Mouse (Mus musculus) lung, embryonic 14.5 days (tissue): ENCODE data around the gene Bicral. TPM values are rescaled to one million over a fixed set of nuclear protein-coding genes. Genes with fewer than 3 reads are reported as not detected.

Source experiments
- ATAC-seq: fragments of 200-750 bp; cut with Nextera tagmentation; 2 replicates; pipeline ENCODE4 v1.8.0; 2017; ENCODE audit warnings: mild to moderate bottlenecking, moderate TSS enrichment, moderate library complexity; ENCODE audit not compliant: insufficient read depth
- DNase-seq: peaks from one replicate; pipeline ENCODE4 v3.0.0-alpha.2; 2015
- H3K27ac ChIP-seq: fragments of 300-500 bp; sonication (generic); 2 replicates; pipeline ENCODE4 v1.5.1; 2014; ENCODE audit warnings: low read depth, mild to moderate bottlenecking, moderate library complexity
- H3K27me3 ChIP-seq: fragments of 300-500 bp; sonication (generic); 2 replicates; pipeline ENCODE4 v1.6.1; 2014; ENCODE audit warnings: low read length, control low read depth; ENCODE audit not compliant: insufficient read depth
- H3K36me3 ChIP-seq: fragments of 300-500 bp; sonication (generic); 2 replicates; pipeline ENCODE4 v1.6.1; 2014; ENCODE audit warnings: control low read depth; ENCODE audit not compliant: insufficient read depth
- H3K4me1 ChIP-seq: fragments of 300-500 bp; sonication (generic); 2 replicates; pipeline ENCODE4 v1.6.1; 2014; ENCODE audit warnings: antibody characterized with exemption, control low read depth; ENCODE audit not compliant: insufficient read depth
- H3K4me2 ChIP-seq: fragments of 300-500 bp; sonication (generic); 2 replicates; pipeline ENCODE4 v1.6.1; 2014; ENCODE audit warnings: mild to moderate bottlenecking
- H3K4me3 ChIP-seq: fragments of 300-500 bp; sonication (generic); 2 replicates; pipeline ENCODE4 v1.5.1; 2014; ENCODE audit warnings: low read depth, low read length
- H3K9ac ChIP-seq: fragments of 300-500 bp; sonication (generic); 2 replicates; pipeline ENCODE4 v1.6.1; 2014
- H3K9me3 ChIP-seq: fragments of 300-500 bp; sonication (generic); 2 replicates; pipeline ENCODE4 v1.6.1; 2016; ENCODE audit warnings: low read depth, low read length, control low read depth
- CTCF ChIP-seq: IDR thresholded peaks from 2 replicates; pipeline ENCODE4 v1.5.1; 2016; ENCODE audit warnings: antibody characterized with exemption, low read depth
- WGBS: fragments of 180-500 bp; shearing (Covaris S2); extraction: QIAGEN DNeasy Blood & Tissue Kit; methylation state at CpG from one replicate; pipeline ENCODE4 v1.1.7; 2014; 5-methylcytosine and 5-hydroxymethylcytosine counted together
- polyA plus RNA-seq: library from polyadenylated mRNA; unstranded; fragments of >200 nt; fragmentation: Nextera tagmentation; extraction: Ambion mirVana; gene quantifications from 2 replicates; pipeline ENCODE4 v1.2.1, GENCODE M21; 2014

Bicral gene
- polyA plus RNA-seq, 1 experiment from 2014 or later: 6.5 TPM

GRCm38 (mm10) chr17:46832101-46832980, 25.9 kb downstream of the Bicral start:
- Histone ChIP-seq H3K36me3 (peaks cover 13% of the 10 kb centered on the region), H3K9ac (no peak overlapping the region), H3K27me3 (no peaks in the 10 kb centered on the region), H3K4me3 (no peak overlapping the region), H3K4me2 (no peak overlapping the region), H3K9me3 (no peaks in the 10 kb centered on the region), H3K27ac (no peak overlapping the region), H3K4me1 (no peaks in the 10 kb centered on the region)
- TF ChIP-seq CTCF: no peak
- DNase-seq (peak; percentile 7), ATAC-seq (no peak)
- WGBS: 61% methylated on average over 11 of the region's 11 CpGs

GRCm38 (mm10) chr17:46829856-46830535, 28.3 kb downstream of the Bicral start:
- WGBS: 86% methylated on average over 11 of the region's 11 CpGs
- H3K36me3 ChIP-seq: peaks cover 20% of the 10 kb centered on the region
- no peaks in the 10 kb centered on the region for H3K27me3 ChIP-seq
- TF ChIP-seq CTCF: no peak
- no peak overlapping the region for H3K4me2 ChIP-seq
- no peak for DNase-seq
- no peak for ATAC-seq
- no peak overlapping the region for H3K27ac ChIP-seq
- no peaks in the 10 kb centered on the region for H3K4me1 ChIP-seq
- no peaks in the 10 kb centered on the region for H3K9me3 ChIP-seq
- no peak overlapping the region for H3K9ac ChIP-seq
- H3K4me3 ChIP-seq: no peak overlapping the region

- 79% methylated on average over 3 of the region's 3 CpGs for WGBS
- no peaks in the 10 kb centered on the region for H3K9me3 ChIP-seq
- no peak overlapping the region for H3K9ac ChIP-seq
- H3K27me3 ChIP-seq: no peaks in the 10 kb centered on the region
- no peak overlapping the region for H3K4me3 ChIP-seq
- DNase-seq (no peak), ATAC-seq (no peak)
- H3K27ac ChIP-seq: no peak overlapping the region
- H3K4me1 ChIP-seq: no peaks in the 10 kb centered on the region
- no peak for TF ChIP-seq CTCF
- no peak overlapping the region for H3K4me2 ChIP-seq
- peaks cover 30% of the 10 kb centered on the region for H3K36me3 ChIP-seq
Observed at GRCm38 (mm10) chr17:46828935-46829334, 29.3 kb downstream of the Bicral start.

GRCm38 (mm10) chr17:46823091-46823490, 35.2 kb downstream of the Bicral start:
- H3K4me1 ChIP-seq: no peaks in the 10 kb centered on the region
- no peaks in the 10 kb centered on the region for H3K9me3 ChIP-seq
- H3K36me3 ChIP-seq: peaks cover 35% of the 10 kb centered on the region
- ATAC-seq (no peak), DNase-seq (no peak)
- H3K4me3 ChIP-seq: no peak overlapping the region
- no peak overlapping the region for H3K4me2 ChIP-seq
- H3K27me3 ChIP-seq: no peaks in the 10 kb centered on the region
- 90% methylated on average over 8 of the region's 8 CpGs for WGBS
- H3K9ac ChIP-seq: no peak overlapping the region
- H3K27ac ChIP-seq: no peak overlapping the region
- no peak for TF ChIP-seq CTCF

- WGBS: 91% methylated on average over 7 of the region's 7 CpGs
- no peak for ATAC-seq
- Histone ChIP-seq H3K9me3 (no peaks in the 10 kb centered on the region), H3K27ac (no peak overlapping the region), H3K4me1 (no peaks in the 10 kb centered on the region), H3K27me3 (no peaks in the 10 kb centered on the region), H3K36me3 (peaks cover 34% of the 10 kb centered on the region), H3K4me3 (no peak overlapping the region), H3K4me2 (no peak overlapping the region), H3K9ac (no peak overlapping the region)
- DNase-seq: no peak
- TF ChIP-seq CTCF: no peak
Observed at GRCm38 (mm10) chr17:46820628-46821027, 37.7 kb downstream of the Bicral start.

- H3K9me3 ChIP-seq: no peaks in the 10 kb centered on the region
- no peak for TF ChIP-seq CTCF
- no peaks in the 10 kb centered on the region for H3K27me3 ChIP-seq
- no peak for DNase-seq
- no peak overlapping the region for H3K27ac ChIP-seq
- H3K36me3 ChIP-seq: peaks cover 20% of the 10 kb centered on the region; the same call in 1 of the 2 replicates
- H3K4me3 ChIP-seq: no peak overlapping the region
- no peak overlapping the region for H3K9ac ChIP-seq
- no peak for ATAC-seq
- 84% methylated on average over 12 of the region's 12 CpGs for WGBS
- no peak overlapping the region for H3K4me2 ChIP-seq
- H3K4me1 ChIP-seq: no peaks in the 10 kb centered on the region
Observed at GRCm38 (mm10) chr17:46817734-46818158, 40.5 kb downstream of the Bicral start.

- 70% methylated on average over 13 of the region's 13 CpGs for WGBS
- H3K36me3 ChIP-seq: peaks cover 23% of the 10 kb centered on the region; the same call in 1 of the 2 replicates
- H3K9ac ChIP-seq: no peak overlapping the region
- ATAC-seq (no peak), DNase-seq (no peak)
- no peak overlapping the region for H3K27ac ChIP-seq
- no peak overlapping the region for H3K4me3 ChIP-seq
- no peaks in the 10 kb centered on the region for H3K27me3 ChIP-seq
- TF ChIP-seq CTCF: no peak
- H3K4me1 ChIP-seq: no peaks in the 10 kb centered on the region
- no peak overlapping the region for H3K4me2 ChIP-seq
- H3K9me3 ChIP-seq: no peaks in the 10 kb centered on the region
Observed at GRCm38 (mm10) chr17:46816306-46816705, 42.0 kb downstream of the Bicral start.
